Mouse (Mus musculus) heart, embryonic 16.5 days (tissue): ENCODE measurements around the gene Fabp7. TPM values are rescaled to one million over a fixed set of nuclear protein-coding genes. Genes with fewer than 3 reads are reported as not detected.

Experiments
- ATAC-seq: fragments of 200-750 bp; cut with Nextera tagmentation; replicated peaks from 2 replicates; pipeline ENCODE4 v1.8.0; 2017; ENCODE audit warnings: moderate number of reproducible peaks; ENCODE audit not compliant: insufficient read depth, low FRiP score; ENCODE audit errors: extremely low read depth
- H3K27ac ChIP-seq: fragments of 300-500 bp; sonication (generic); 2 replicates; pipeline ENCODE4 v1.5.1; 2014; ENCODE audit warnings: mild to moderate bottlenecking, low read length, control low read depth, moderate library complexity
- H3K27me3 ChIP-seq: fragments of 300-500 bp; sonication (generic); 2 replicates; pipeline ENCODE4 v1.6.1; 2014; ENCODE audit warnings: low read length, mixed read lengths; ENCODE audit not compliant: control insufficient read depth, insufficient read depth
- H3K36me3 ChIP-seq: fragments of 300-500 bp; sonication (generic); 2 replicates; pipeline ENCODE4 v1.6.1; 2014; ENCODE audit not compliant: control insufficient read depth, insufficient read depth
- H3K4me1 ChIP-seq: fragments of 300-500 bp; sonication (generic); 2 replicates; pipeline ENCODE4 v1.6.1; 2014; ENCODE audit warnings: low read length, mixed read lengths; ENCODE audit not compliant: control insufficient read depth, insufficient read depth
- H3K4me2 ChIP-seq: fragments of 300-500 bp; sonication (generic); 2 replicates; pipeline ENCODE4 v1.6.1; 2014; ENCODE audit warnings: low read depth, mild to moderate bottlenecking, control low read depth, low read length
- H3K4me3 ChIP-seq: fragments of 300-500 bp; sonication (generic); 2 replicates; pipeline ENCODE4 v1.5.1; 2014; ENCODE audit warnings: mild to moderate bottlenecking, control low read depth, low read length
- H3K9ac ChIP-seq: fragments of 300-500 bp; sonication (generic); 2 replicates; pipeline ENCODE4 v1.6.1; 2014; ENCODE audit warnings: low read length, control low read depth
- H3K9me3 ChIP-seq: fragments of 300-500 bp; sonication (generic); replicated peaks from 2 replicates; pipeline ENCODE4 v1.6.1; 2016; ENCODE audit warnings: low read length; ENCODE audit not compliant: control insufficient read depth
- WGBS: fragments of 180-500 bp; shearing (Covaris S2); extraction: QIAGEN DNeasy Blood & Tissue Kit; methylation state at CpG from one replicate; pipeline ENCODE4 v1.1.7; 2014; 5-methylcytosine and 5-hydroxymethylcytosine counted together
- polyA plus RNA-seq: library from polyadenylated mRNA; unstranded; fragments of >200 nt; fragmentation: Nextera tagmentation; extraction: Ambion mirVana; gene quantifications from 2 replicates; pipeline ENCODE4 v1.2.1, GENCODE M21; 2015

Gene Fabp7
- polyA plus RNA-seq, 1 experiment from 2014 or later = 12.9 TPM

DNA sequence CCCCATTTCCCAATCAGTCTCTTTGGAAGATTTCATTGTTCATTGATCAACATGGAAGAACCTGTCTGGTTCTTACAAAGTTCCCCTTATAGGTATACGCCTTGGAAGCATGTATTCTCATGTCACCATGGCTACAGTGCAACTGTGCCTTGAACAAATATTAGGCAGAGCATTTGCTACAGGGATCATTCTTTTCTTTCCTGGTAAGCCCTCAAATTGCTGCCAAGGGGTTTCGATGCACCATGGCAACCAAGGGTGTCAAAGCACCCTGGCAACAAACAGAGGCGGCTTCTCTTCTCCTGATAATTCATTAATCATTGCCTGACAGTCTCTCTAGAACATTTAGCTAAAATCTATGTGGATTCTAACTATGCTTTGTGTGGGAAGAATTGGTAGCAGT lies 37.8 kb downstream of the Fabp7 start:
- ATAC-seq = no peak
- WGBS = 58% methylated on average over 3 of the region's 3 CpGs
- Histone ChIP-seq H3K9me3 (no peaks in the 10 kb centered on the region), H3K4me2 (no peak overlapping the region), H3K36me3 (no peaks in the 10 kb centered on the region), H3K27me3 (no peaks in the 10 kb centered on the region), H3K9ac (no peak overlapping the region), H3K27ac (no peak overlapping the region), H3K4me1 (no peaks in the 10 kb centered on the region), H3K4me3 (no peak overlapping the region)

DNA sequence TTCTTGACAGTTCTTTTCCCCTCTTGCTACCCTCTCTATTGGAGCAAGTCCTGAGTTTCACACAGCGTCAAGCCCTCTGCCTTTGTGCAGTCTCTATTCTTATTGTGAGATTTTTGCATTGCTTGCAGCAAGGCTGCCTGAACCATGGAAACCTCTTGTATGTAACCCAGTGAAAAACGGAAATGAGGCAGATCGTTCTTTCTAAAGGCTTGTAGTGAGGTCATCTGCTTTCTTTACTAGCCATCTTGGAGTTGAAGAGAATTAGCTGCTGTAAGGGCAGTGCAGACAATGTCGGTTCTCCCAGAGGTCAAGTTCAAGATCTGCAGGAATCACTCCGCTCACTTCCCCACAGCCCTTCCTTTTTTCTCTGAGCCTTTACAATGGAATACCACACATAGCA lies 44.0 kb downstream of the Fabp7 start:
- Histone ChIP-seq H3K9me3 (no peaks in the 10 kb centered on the region), H3K4me3 (no peak overlapping the region), H3K9ac (no peak overlapping the region), H3K27ac (no peak overlapping the region), H3K27me3 (no peaks in the 10 kb centered on the region), H3K36me3 (no peaks in the 10 kb centered on the region), H3K4me2 (no peak overlapping the region), H3K4me1 (no peaks in the 10 kb centered on the region)
- no peak for ATAC-seq
- WGBS = 69% methylated on average over 5 of the region's 5 CpGs

GRCm38 (mm10) chr10:57829621-57830020 lies 44.9 kb downstream of the Fabp7 start:
- no peak for ATAC-seq
- H3K4me1 ChIP-seq = no peaks in the 10 kb centered on the region
- no peak overlapping the region for H3K9ac ChIP-seq
- 77% methylated on average over 3 of the region's 3 CpGs for WGBS
- H3K36me3 ChIP-seq = no peaks in the 10 kb centered on the region
- no peaks in the 10 kb centered on the region for H3K9me3 ChIP-seq
- no peak overlapping the region for H3K27ac ChIP-seq
- no peaks in the 10 kb centered on the region for H3K27me3 ChIP-seq
- no peak overlapping the region for H3K4me2 ChIP-seq
- H3K4me3 ChIP-seq = no peak overlapping the region

DNA sequence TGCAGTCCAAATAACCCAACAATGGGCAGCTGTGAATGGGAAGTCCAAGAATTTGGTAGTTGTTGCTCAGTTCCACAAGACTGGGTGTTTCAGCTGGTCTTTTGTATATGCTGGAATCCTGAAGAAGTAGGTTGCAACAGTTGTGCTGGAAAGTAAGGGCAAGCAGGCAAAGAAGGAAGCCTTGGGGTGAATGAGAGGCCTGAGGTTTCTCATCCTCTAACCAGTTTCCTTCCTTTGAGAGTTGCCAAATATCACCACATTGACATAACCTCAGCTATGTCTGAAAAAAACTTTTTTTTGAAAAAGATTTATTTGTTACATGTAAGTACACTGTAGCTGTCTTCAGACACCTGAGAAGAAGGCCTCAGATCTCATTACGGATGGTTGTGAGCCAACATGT lies 50.4 kb downstream of the Fabp7 start:
- Histone ChIP-seq H3K36me3 (no peaks in the 10 kb centered on the region), H3K4me1 (no peaks in the 10 kb centered on the region), H3K9ac (no peak overlapping the region), H3K27me3 (no peaks in the 10 kb centered on the region), H3K4me2 (no peak overlapping the region), H3K4me3 (no peak overlapping the region), H3K9me3 (no peaks in the 10 kb centered on the region), H3K27ac (no peak overlapping the region)
- WGBS = 87% methylated on average over 1 of the region's 1 CpGs
- no peak for ATAC-seq

GRCm38 (mm10) chr10:57835982-57836381 lies 51.3 kb downstream of the Fabp7 start:
- H3K4me2 ChIP-seq = no peak overlapping the region
- H3K4me3 ChIP-seq = no peak overlapping the region
- no peaks in the 10 kb centered on the region for H3K27me3 ChIP-seq
- no peak overlapping the region for H3K9ac ChIP-seq
- no peak overlapping the region for H3K27ac ChIP-seq
- no peak for ATAC-seq
- H3K36me3 ChIP-seq = no peaks in the 10 kb centered on the region
- H3K4me1 ChIP-seq = no peaks in the 10 kb centered on the region
- H3K9me3 ChIP-seq = no peaks in the 10 kb centered on the region

Other genes with a start within 250 kb of the Fabp7 start
- 1.7 and 2.7 TPM in 2 replicates for gene Pkib, start 152.9 kb upstream of the Fabp7 start, polyA plus RNA-seq
- gene Smpdl3a, start 9.5 kb downstream of the Fabp7 start, polyA plus RNA-seq = 40.5 and 41.2 TPM in 2 replicates